Mouse (Mus musculus): ENCODE data around the gene Marveld3. TPM values are rescaled to one million over a fixed set of nuclear protein-coding genes. Genes with fewer than 3 reads are reported as not detected.

The Marveld3 gene
- polyA plus RNA-seq, 1 experiment from 2014 or later = 3.6 TPM

- Histone ChIP-seq H3K4me2 (ENCODE audit: low read length) (no peak overlapping the region), H3K4me3 (ENCODE audit: low read depth, low read length) (no peak overlapping the region), H3K4me1 (replicated peaks; ENCODE audit: control insufficient read depth, insufficient read depth, low read length) (0 out of 2 replicates have a peak, but pooled peaks cover 3% of the 10 kb centered on the region), H3K27me3 (replicated peaks; ENCODE audit: control insufficient read depth, insufficient read depth, low read length) (peaks cover 28% of the 10 kb centered on the region), H3K9ac (ENCODE audit: low read length) (no peak overlapping the region), H3K9me3 (ENCODE audit: control insufficient read depth, low read length) (no peaks in the 10 kb centered on the region), H3K36me3 (ENCODE audit: control insufficient read depth, insufficient read depth, low read length) (peaks cover 19% of the 10 kb centered on the region), H3K27ac (ENCODE audit: low read depth) (no peak overlapping the region)
- ATAC-seq (replicated peaks; ENCODE audit: low FRiP score, low TSS enrichment, low read depth) = no peak; the same call in 1 of the 2 replicates
- no peak for DNase-seq (ENCODE audit: low spot score)
- 48% methylated on average over 9 of the region's 9 CpGs for WGBS
Measured at GRCm38 (mm10) chr8:109945153-109945632, 16.8 kb downstream of the Marveld3 start.

DNA sequence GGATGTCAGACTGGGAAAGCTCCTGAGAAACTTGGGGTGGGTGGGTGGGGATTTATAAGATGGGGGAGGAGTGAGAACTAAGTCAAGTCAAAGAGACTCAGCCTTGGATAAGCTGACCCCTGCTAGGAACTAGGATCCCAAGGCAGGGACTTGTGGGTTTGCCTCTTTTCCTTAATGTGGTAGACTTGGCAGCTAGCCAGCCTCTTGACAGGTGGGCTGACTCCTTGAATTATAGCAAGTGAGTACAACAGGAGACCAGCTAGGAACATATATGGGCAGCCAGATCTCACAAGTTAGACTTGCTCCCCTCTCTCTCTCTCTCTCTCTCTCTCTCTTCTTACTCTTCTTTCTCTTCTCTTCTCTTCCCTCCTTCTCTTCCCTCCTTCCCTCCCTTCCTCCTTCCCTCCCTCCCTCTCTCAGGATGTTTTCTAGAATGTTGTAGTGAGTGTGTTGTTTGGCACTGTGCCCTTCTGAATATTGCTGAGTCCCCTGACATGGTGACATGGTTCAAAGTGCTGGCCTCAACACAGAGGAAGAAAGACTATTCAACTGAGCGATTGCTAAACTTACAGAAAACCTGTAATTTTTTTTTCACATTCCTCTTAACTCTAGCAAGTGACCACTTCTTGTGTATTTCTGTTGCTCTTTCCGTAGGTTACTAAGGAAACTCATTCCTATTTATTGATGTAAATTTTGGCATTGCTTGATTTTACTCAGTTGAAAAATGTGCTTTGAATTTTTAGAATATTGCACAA is 20.2 kb downstream of the Marveld3 start:
- no peak overlapping the region for H3K27ac ChIP-seq (ENCODE audit: low read depth)
- no peaks in the 10 kb centered on the region for H3K9me3 ChIP-seq (ENCODE audit: control insufficient read depth, low read length)
- no peak overlapping the region for H3K4me3 ChIP-seq (ENCODE audit: low read depth, low read length)
- H3K27me3 ChIP-seq (replicated peaks; ENCODE audit: control insufficient read depth, insufficient read depth, low read length) = 0 out of 2 replicates have a peak, but pooled peaks cover 6% of the 10 kb centered on the region
- WGBS = 79% methylated on average over 2 of the region's 2 CpGs
- peaks cover 41% of the 10 kb centered on the region for H3K36me3 ChIP-seq (ENCODE audit: control insufficient read depth, insufficient read depth, low read length)
- H3K4me1 ChIP-seq (replicated peaks; ENCODE audit: control insufficient read depth, insufficient read depth, low read length) = no peaks in the 10 kb centered on the region
- no peak overlapping the region for H3K4me2 ChIP-seq (ENCODE audit: low read length)
- ATAC-seq (replicated peaks; ENCODE audit: low FRiP score, low TSS enrichment, low read depth) = no peak
- DNase-seq (ENCODE audit: low spot score) = no peak
- no peak overlapping the region for H3K9ac ChIP-seq (ENCODE audit: low read length)

DNA sequence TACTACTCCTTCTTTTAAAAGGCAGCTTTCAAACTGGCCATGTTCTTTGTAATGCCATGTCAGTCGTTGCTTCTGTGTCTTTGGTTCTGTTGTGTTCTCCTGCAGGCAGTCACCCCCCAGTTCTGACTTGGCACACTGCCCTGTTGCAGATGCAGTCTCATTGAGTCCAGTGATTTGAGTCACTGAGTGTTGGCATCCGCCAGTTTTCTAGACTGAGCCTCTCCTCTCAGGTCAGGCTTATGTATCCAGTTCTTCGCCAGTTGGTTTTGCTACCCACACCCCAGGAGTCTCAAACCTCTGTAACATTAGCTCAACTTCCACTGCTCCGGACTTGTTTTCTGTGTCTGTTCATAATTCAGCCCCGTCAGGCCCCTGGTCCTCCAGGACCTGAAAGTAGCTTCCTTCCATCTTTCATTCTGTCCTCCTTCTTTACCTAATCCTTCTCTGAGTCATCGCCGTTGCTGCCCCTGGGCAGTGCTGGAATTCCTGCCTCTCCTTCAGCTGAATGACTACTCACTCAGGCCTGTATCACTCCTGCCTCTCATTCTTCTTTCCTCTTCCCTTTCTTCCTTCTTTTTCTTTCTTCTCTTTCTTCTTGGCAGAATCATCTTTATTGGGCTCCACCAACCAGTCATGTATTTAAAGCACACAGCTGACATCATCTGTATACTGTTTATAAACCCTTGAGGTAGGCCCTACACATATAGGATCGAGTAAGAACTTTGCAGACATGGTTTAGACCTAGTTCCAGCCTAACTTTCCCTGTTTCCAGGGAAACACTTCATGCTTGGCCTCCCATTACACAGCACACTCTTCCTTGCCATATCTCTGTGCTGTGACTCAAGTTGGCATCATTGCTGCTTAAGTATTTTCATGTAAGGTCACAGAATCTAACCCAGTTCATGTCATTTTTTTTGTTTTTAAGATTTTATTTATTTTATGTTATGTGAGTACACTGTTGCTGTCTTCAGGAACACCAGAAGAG is 41.3 kb downstream of the Marveld3 start:
- Histone ChIP-seq H3K4me2 (ENCODE audit: low read length) (no peak overlapping the region), H3K4me1 (replicated peaks; ENCODE audit: control insufficient read depth, insufficient read depth, low read length) (no peaks in the 10 kb centered on the region), H3K27me3 (replicated peaks; ENCODE audit: control insufficient read depth, insufficient read depth, low read length) (no peaks in the 10 kb centered on the region), H3K36me3 (ENCODE audit: control insufficient read depth, insufficient read depth, low read length) (peaks cover 46% of the 10 kb centered on the region), H3K27ac (ENCODE audit: low read depth) (no peak overlapping the region), H3K9ac (ENCODE audit: low read length) (no peak overlapping the region), H3K4me3 (ENCODE audit: low read depth, low read length) (no peak overlapping the region), H3K9me3 (ENCODE audit: control insufficient read depth, low read length) (no peaks in the 10 kb centered on the region)
- WGBS = 82% methylated on average over 8 of the region's 8 CpGs
- no peak for DNase-seq (ENCODE audit: low spot score)
- no peak for ATAC-seq (replicated peaks; ENCODE audit: low FRiP score, low TSS enrichment, low read depth)

- DNase-seq (ENCODE audit: low spot score) (peak; percentile 59), ATAC-seq (replicated peaks; ENCODE audit: low FRiP score, low TSS enrichment, low read depth) (no peak)
- no peak overlapping the region for H3K27ac ChIP-seq (ENCODE audit: low read depth)
- H3K4me2 ChIP-seq (ENCODE audit: low read length) = no peak overlapping the region
- H3K9me3 ChIP-seq (ENCODE audit: control insufficient read depth, low read length) = no peaks in the 10 kb centered on the region
- H3K36me3 ChIP-seq (ENCODE audit: control insufficient read depth, insufficient read depth, low read length) = peaks cover 46% of the 10 kb centered on the region
- no peak overlapping the region for H3K4me3 ChIP-seq (ENCODE audit: low read depth, low read length)
- no peaks in the 10 kb centered on the region for H3K4me1 ChIP-seq (replicated peaks; ENCODE audit: control insufficient read depth, insufficient read depth, low read length)
- WGBS = 50% methylated on average over 4 of the region's 4 CpGs
- no peak overlapping the region for H3K9ac ChIP-seq (ENCODE audit: low read length)
- no peaks in the 10 kb centered on the region for H3K27me3 ChIP-seq (replicated peaks; ENCODE audit: control insufficient read depth, insufficient read depth, low read length)
Measured at GRCm38 (mm10) chr8:109917277-109917676, 44.7 kb downstream of the Marveld3 start.

DNA sequence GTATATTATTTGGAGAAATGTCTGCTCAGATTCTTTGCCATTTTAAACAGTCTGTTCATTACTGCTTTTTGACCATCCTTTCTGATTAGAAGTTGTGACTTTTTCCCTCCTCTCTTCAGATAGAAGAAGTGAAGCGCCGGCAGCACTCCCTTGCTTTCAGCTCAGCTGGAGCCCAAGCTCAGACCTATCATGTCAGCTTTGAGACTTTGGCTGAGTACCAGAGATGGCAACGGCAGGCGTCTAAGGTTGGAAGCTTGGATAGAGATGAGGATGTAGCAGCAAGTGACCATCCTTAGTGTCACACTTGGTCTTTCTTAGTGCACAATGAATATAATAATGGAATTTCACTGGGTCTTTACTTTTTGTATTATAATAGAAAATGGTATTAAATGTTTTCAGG is 54.6 kb downstream of the Marveld3 start:
- Histone ChIP-seq H3K4me2 (ENCODE audit: low read length) (no peak overlapping the region), H3K36me3 (ENCODE audit: control insufficient read depth, insufficient read depth, low read length) (peaks cover 57% of the 10 kb centered on the region), H3K4me3 (ENCODE audit: low read depth, low read length) (no peak overlapping the region), H3K9me3 (ENCODE audit: control insufficient read depth, low read length) (no peaks in the 10 kb centered on the region), H3K27ac (ENCODE audit: low read depth) (no peak overlapping the region), H3K9ac (ENCODE audit: low read length) (no peak overlapping the region), H3K4me1 (replicated peaks; ENCODE audit: control insufficient read depth, insufficient read depth, low read length) (no peaks in the 10 kb centered on the region), H3K27me3 (replicated peaks; ENCODE audit: control insufficient read depth, insufficient read depth, low read length) (no peaks in the 10 kb centered on the region)
- over 99% methylated on average over 4 of the region's 4 CpGs for WGBS
- no peak for DNase-seq (ENCODE audit: low spot score)
- ATAC-seq (replicated peaks; ENCODE audit: low FRiP score, low TSS enrichment, low read depth) = no peak

DNA sequence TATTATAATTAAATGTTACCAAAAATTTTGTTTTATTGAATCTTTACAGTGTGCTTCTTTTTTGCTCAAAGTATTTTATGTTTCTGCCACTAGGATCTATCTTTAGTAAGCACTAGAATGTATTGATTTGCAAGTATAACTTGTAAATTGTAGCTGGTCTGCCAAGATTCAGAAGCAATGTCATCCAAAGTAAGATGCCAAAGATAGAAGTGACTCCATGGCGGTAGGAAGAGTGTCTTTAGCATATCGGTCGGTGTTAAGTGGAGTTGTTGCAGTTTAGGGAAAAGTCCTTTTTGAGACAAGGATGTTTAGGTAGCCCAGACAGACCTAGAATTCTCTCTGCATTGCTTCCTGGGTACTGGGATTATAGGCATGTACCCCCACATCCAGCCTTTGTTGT is 55.1 kb downstream of the Marveld3 start:
- ATAC-seq (replicated peaks; ENCODE audit: low FRiP score, low TSS enrichment, low read depth) (no peak), DNase-seq (ENCODE audit: low spot score) (no peak)
- no peaks in the 10 kb centered on the region for H3K27me3 ChIP-seq (replicated peaks; ENCODE audit: control insufficient read depth, insufficient read depth, low read length)
- no peak overlapping the region for H3K9ac ChIP-seq (ENCODE audit: low read length)
- H3K9me3 ChIP-seq (ENCODE audit: control insufficient read depth, low read length) = no peaks in the 10 kb centered on the region
- H3K36me3 ChIP-seq (ENCODE audit: control insufficient read depth, insufficient read depth, low read length) = peaks cover 52% of the 10 kb centered on the region
- H3K27ac ChIP-seq (ENCODE audit: low read depth) = no peak overlapping the region
- H3K4me3 ChIP-seq (ENCODE audit: low read depth, low read length) = no peak overlapping the region
- no peaks in the 10 kb centered on the region for H3K4me1 ChIP-seq (replicated peaks; ENCODE audit: control insufficient read depth, insufficient read depth, low read length)
- 96% methylated on average over 3 of the region's 3 CpGs for WGBS
- H3K4me2 ChIP-seq (ENCODE audit: low read length) = no peak overlapping the region

- no peaks in the 10 kb centered on the region for H3K27me3 ChIP-seq (replicated peaks; ENCODE audit: control insufficient read depth, insufficient read depth, low read length)
- no peaks in the 10 kb centered on the region for H3K9me3 ChIP-seq (ENCODE audit: control insufficient read depth, low read length)
- DNase-seq (ENCODE audit: low spot score) = no peak
- ATAC-seq (replicated peaks; ENCODE audit: low FRiP score, low TSS enrichment, low read depth) = no peak; the same call in 1 of the 2 replicates
- H3K27ac ChIP-seq (ENCODE audit: low read depth) = no peak overlapping the region
- H3K4me3 ChIP-seq (ENCODE audit: low read depth, low read length) = no peak overlapping the region
- no peak overlapping the region for H3K4me2 ChIP-seq (ENCODE audit: low read length)
- WGBS = 87% methylated on average over 1 of the region's 1 CpGs
- no peak overlapping the region for H3K9ac ChIP-seq (ENCODE audit: low read length)
- H3K4me1 ChIP-seq (replicated peaks; ENCODE audit: control insufficient read depth, insufficient read depth, low read length) = no peaks in the 10 kb centered on the region
- H3K36me3 ChIP-seq (ENCODE audit: control insufficient read depth, insufficient read depth, low read length) = peaks cover 35% of the 10 kb centered on the region
Measured at GRCm38 (mm10) chr8:109904928-109905668, 56.9 kb downstream of the Marveld3 start.

DNA sequence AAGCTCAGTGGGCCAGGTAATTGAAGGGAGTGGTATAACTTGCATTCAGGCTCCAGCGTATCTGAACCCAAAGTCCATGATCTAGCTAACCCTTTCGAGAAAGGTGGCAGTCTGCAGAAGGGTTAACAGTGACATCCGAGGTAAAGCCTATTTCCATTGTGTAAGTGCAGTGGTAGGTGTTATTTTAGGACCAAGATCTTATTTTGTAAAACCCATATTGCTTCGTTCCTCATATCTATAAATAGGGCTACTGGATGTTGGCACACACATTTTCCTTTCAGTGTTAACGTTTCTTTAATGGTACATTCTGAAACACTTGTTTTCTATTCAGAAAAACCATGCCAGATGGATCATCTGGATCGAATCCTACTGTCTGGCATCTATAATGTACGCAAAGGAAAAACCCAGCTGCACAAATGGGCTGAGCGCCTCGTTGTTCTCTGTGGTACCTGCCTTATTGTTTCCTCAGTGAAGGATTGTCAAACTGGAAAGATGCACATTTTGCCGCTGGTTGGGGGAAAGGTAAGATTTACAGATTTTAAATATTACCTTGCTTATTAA is 58.0 kb downstream of the Marveld3 start:
- H3K4me3 ChIP-seq (ENCODE audit: low read depth, low read length) = no peak overlapping the region
- peaks cover 24% of the 10 kb centered on the region for H3K36me3 ChIP-seq (ENCODE audit: control insufficient read depth, insufficient read depth, low read length)
- H3K27ac ChIP-seq (ENCODE audit: low read depth) = no peak overlapping the region
- no peak overlapping the region for H3K9ac ChIP-seq (ENCODE audit: low read length)
- H3K4me1 ChIP-seq (replicated peaks; ENCODE audit: control insufficient read depth, insufficient read depth, low read length) = no peaks in the 10 kb centered on the region
- no peaks in the 10 kb centered on the region for H3K27me3 ChIP-seq (replicated peaks; ENCODE audit: control insufficient read depth, insufficient read depth, low read length)
- no peak overlapping the region for H3K4me2 ChIP-seq (ENCODE audit: low read length)
- H3K9me3 ChIP-seq (ENCODE audit: control insufficient read depth, low read length) = no peaks in the 10 kb centered on the region
- 73% methylated on average over 10 of the region's 10 CpGs for WGBS
- ATAC-seq (replicated peaks; ENCODE audit: low FRiP score, low TSS enrichment, low read depth) = no peak
- DNase-seq (ENCODE audit: low spot score) = no peak
